Mouse (Mus musculus) B cell, adult 2 months (primary cell): Measurements from ENCODE around the gene Anxa4.

Experiments used
- DNase-seq, 2 experiments: peaks; one replicate each; pipeline ENCODE4 v3.0.0; 2022

Anxa4 gene

DNA sequence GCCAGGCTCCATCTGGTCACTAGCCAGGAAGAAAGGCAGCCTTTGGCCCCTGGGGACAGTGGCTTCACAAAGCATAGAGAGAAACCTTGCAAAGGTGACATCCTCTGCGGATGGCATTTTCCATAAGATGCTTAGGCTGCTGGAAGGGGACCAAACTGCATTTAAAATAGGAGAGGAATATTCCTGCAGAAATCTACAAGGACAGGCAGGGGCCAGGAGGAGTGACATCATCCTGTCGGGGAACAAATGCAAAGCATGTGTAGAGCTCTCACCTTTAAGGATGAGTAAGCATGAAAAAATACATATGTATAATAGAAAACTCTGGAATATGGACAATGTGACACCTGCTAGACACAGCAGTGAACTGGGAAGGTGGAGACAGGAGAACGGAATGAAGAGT lies 7.1 kb upstream of the Anxa4 start:
- no peak for DNase-seq

GRCm38 (mm10) chr6:86797455-86797854 lies 4.1 kb upstream of the Anxa4 start:
- no peak for DNase-seq

DNA sequence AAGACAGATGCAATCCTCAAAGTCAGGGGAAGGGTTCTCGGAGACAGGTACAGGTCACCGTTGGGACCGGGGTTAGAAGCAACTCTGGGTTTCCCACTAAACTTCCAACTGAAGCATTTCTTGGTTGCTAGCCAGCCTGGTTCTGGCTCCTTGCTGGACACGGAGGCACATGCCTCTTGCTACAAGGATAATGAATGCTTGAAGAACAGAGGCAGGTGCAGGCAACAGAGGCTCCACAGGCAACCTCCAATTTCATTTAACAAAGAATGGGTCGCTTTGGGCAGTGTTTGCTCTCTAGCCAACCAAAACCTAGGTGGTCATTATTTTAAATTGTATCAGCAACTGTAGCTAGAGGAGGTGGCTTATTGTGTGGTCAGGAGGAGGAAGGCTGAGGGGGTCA lies 573 bp upstream of the Anxa4 start:
- DNase-seq = no peak

DNA sequence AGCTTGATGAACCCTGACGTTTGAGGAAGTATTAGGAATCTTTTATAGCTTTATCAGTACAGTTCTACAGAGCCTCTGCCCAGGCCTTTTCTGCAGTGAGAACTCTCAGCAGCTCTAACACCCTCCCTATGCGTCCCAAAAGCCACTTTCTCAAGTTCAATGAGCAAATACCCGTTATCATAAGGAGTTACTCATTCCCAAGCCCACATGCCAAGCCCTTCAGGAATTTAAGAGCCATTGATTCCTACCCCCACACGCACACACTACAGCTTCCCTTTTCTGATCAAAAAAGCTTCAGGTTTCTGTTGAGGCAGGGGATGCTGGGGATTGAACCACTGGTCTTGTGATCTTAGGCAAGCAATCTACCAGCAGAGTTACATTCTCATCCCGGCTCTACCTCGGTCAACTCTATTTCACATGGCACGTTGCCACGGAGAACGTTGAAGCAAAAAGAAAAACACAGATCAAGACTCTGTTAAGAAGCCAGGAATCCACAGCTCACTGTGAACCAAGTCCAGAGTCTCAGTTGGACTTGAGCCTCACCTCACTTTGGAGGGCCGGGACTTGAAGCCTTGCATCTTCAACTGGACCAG lies 2.9 kb downstream of the Anxa4 start:
- no peak for DNase-seq

- no peak for DNase-seq
Measured at GRCm38 (mm10) chr6:86788242-86788641, 5.1 kb downstream of the Anxa4 start.

GRCm38 (mm10) chr6:86786545-86786944 lies 6.8 kb downstream of the Anxa4 start:
- no peak for DNase-seq

- peak; percentile 45 to 50 for DNase-seq
Measured at GRCm38 (mm10) chr6:86784739-86785138, 8.6 kb downstream of the Anxa4 start.

- no peak for DNase-seq
Measured at GRCm38 (mm10) chr6:86782342-86782741, 11.0 kb downstream of the Anxa4 start.

GRCm38 (mm10) chr6:86781361-86781957 lies 11.9 kb downstream of the Anxa4 start:
- DNase-seq = no peak

DNA sequence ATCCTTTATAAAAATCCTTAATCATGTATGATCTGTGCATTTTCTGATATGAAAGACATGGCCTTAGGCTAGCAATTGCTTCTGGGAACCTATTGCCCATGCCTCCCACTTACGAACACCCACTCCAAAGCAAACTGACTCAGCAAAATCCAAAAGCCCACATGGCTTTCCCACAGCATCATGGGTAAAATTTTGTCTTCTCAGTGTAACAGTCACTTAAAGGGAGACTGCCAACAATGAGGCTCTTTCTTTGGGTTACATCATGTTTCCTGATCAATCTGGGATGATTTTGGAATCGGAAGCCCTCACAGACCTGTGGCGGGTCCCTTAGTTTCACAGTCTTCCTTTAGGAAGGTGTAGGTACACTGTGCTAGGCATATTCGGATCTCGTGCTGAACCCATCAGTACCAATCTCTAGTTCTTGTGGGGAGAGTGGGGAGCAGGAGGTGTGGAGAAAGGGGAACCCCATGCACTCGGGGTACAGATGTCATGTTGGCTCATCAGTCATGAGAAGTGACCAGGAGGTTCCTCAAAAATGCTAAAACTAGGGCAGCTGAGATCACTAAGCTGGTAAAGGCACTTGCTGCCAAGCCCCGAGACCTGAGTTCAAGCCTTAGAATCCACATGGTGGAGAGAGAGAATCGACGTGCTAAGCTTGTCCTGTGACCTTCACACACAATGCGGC lies 14.3 kb downstream of the Anxa4 start:
- no peak for DNase-seq

DNA sequence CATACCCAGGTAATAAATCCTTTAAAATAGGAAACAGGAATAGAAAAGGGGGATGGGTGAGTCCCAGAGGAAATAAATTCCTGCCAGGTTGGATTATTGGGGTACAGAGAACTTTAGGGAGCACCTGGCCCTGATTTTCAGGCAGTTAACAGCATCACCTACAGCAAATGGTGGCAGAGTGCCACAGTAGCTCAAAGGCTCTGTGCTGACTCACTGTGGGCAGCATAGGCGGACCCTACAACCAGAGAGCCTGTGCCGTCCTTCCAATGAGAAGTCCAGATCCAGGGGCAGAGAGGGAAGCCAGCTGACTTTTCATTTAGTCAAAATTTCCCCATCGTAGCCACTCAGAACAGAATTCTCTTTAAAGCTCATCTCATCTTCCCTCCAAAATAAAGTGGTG lies 16.2 kb downstream of the Anxa4 start:
- DNase-seq = no peak

DNA sequence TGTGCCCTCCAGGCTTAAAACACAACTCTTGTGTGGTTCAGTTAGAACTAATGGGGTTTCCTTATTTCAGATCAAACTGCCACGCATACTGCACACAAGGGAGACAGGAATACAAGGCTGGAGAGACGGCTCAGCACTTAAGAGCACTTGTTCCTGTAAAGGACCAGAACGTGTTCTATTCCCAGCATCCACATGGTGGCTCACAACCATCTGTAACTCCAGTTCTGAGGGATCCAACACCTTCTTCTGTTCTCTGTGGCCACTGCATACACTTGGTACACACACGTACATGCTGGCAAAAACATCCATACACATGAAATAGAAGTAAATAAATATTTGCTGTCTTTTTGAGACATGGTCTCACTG lies 16.7 kb downstream of the Anxa4 start:
- no peak for DNase-seq

DNA sequence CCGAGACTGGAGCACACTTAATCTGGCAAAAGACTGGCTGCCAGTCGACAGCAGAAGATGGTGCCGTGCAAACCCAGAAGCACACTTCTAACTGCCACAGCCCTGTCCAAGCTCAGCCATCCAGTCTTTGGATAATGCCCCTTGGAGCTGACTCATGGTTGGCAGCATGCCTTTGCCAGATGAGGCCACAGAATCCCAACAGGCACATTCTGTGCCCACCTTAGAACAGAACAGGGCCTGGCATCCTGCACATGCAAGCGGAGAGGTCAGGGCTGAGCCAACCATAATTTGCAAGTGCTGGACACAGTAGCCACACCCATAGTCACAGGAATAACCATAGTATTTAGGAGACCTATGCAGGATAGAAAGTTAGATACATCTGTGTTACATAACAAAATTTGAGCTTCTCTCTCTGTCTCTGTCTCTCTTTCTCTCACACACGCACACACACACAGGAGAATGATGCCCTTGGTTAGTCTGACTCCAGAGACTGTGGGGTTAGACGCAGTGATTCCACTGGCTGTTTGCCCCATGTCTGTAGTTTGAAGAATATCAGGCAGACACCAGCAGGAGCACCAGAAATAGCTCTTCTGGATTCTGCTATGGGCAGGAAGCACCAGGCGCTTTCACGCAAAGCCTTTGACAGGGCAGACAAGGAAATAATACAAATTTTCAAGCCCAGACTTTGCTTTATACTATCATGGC lies 17.2 kb downstream of the Anxa4 start:
- DNase-seq = no peak

GRCm38 (mm10) chr6:86774937-86775336 lies 18.4 kb downstream of the Anxa4 start:
- no peak for DNase-seq

DNA sequence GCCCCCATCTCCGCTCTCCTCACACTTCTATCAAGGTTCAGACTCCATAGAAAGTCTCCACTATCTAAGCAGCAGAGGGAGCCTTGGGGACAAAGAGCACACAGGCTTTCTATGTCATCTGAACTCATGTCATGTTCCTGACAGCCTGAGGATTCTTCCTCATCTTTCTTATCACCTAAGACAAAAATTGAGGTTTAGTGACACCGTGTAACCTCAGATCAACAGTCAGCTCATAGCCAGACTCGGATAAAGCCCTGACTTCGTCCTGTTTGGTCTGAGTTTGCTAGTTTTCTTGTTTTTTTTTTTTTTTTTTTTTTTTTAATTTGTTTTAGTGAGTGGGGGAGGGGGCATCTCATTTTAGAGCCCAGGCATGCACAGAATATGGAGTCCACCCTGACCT lies 19.6 kb downstream of the Anxa4 start:
- no peak for DNase-seq

DNA sequence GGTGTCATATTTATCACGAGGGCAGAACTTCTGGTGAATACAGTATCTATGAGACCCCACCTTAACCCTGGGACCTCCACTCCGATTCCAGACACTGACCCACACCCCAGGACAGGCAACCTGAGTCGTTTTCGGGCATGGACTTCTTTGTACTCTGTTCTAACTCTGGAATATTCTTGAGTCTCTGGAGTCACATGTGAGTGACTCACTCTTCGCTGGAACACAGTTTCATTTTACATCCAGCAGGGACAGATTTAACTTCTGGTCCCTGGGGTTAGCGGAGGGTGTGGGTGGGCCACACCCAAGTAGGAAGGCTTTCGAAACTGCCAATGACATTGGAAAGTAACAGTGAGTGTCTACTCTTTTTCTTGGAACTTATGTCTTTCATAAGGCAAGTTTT lies 20.8 kb downstream of the Anxa4 start:
- DNase-seq = no peak

DNA sequence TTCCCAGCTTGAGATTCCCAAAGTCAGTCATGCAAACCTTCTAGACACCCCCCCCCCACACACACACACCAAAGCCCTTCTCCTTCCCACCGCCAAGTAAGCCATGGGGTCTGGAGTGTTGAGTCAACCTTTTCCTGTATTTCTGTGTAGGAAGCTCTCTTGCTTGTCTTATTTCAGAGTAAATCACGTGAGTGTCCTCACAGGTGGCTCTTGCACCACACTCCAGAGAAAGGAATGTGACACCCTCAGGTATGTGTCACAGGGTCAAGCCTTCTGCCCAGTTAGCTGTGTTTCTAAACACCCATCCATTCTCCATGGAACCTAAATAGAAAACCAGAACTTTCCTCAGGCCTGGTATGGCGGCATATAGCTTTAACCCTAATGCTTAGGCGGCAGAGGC lies 24.4 kb downstream of the Anxa4 start:
- no peak for DNase-seq

DNA sequence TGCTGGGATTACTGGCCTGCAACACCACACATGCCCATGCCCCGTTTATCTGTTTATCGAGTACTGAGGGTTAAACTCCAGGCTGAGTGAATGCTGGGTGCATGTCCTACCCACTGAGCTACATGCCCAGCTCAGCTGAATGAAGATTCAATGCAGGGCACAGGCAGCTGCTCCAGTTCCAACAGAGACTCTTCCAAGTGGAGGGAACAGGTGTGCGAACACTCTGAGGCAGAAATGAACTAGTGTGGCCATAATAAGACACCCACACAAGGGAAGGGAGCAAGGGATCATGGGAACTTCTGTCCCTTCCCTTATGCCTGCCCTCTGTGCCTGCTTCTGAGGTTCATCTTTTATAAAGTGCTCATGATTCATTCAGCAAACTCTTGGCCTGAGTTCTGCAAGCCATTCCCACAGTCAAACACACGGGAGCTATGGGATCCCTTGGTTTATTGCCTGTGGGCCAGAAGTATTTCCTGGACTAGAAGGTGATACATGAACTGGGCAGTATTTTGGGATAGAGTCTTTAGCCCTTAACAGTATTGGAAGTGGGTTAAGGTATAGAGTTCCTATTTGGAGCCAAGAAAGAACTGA lies 25.1 kb downstream of the Anxa4 start:
- no peak for DNase-seq

DNA sequence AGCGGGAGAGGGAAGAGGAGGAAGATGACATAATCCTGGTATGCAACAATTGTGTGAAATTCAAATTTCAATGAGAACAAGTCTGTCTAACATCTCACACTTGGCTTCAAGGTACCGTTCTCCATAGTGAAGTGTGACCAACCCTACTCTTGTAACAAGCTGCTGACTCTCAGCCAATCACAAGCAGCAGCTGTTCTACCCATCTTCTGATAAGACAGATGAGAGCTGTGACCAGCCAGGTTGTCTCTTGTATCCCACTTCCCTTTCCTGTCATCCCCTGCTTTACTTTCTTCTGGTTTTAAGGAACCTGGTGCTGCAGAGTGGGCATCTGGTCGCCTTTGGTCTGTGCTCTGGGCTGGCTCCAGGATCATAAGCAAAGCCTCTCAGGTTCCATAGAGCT lies 25.9 kb downstream of the Anxa4 start:
- DNase-seq = no peak

- DNase-seq = peak; percentile 27 to 30
Measured at GRCm38 (mm10) chr6:86765637-86766059, 27.7 kb downstream of the Anxa4 start.

DNA sequence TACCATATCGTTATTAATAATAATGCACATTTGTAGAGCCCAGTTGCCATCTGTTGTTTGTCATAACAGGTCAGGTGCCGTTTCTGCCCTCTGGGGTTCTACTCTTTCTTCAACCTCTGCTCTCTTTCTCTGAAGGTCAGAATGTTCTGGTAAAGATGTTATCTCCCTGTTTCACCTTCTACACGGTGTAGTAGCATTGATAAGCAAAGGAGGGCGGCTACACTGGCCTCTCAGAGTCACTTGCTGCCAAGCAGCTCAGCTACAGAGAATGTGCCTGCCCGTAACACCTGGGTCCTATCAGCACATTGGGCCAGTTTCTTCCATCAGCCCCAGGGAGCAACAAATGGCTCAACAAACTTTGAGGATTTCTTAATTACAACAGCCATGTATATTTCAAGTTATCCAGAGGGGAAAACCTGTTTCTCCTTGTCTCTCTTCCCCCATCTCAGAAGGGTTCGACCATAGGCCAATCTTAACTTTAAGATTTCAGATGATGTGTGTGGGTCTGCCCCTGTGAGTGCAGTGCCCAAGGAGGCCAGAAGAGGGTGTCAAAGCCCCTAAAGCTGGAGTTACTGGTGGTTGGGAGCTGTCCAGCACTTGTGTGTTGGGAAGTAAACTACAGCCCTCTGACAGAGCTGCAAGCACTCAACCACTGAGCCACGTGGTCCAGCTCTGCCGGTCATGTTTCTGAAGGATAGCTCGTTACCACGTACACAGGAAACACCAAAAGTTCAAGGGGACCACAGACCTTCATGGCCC lies 39.1 kb downstream of the Anxa4 start:
- no peak for DNase-seq

- DNase-seq = no peak
Measured at GRCm38 (mm10) chr6:86752843-86753485, 40.4 kb downstream of the Anxa4 start.
